Mouse (Mus musculus) myocyte (in vitro differentiated cells): ENCODE data around the gene Ttc21a.

Experiments used
- E2F4 ChIP-seq: IDR thresholded peaks from one replicate; pipeline ENCODE4 v1.6.1; 2011; ENCODE audit warnings: mild to moderate bottlenecking, control low read depth, moderate library complexity; ENCODE audit not compliant: insufficient read depth
- MYOD1 ChIP-seq, 3 experiments: IDR thresholded peaks; one replicate each; pipeline ENCODE4 v1.6.1; 2011; ENCODE audit warnings: control low read depth in 2 of 3, low read depth in 2 of 3, mild to moderate bottlenecking in 2 of 3, moderate library complexity in 1 of 3; ENCODE audit not compliant: insufficient read length in 2 of 3, control insufficient read depth in 1 of 3
- MYOG ChIP-seq, 3 experiments: IDR thresholded peaks; one replicate each; pipeline ENCODE4 v1.6.1; 2011; ENCODE audit warnings: control low read depth in 2 of 3, low read depth in 2 of 3, mild to moderate bottlenecking in 2 of 3; ENCODE audit not compliant: insufficient read length in 2 of 3, control insufficient read depth in 1 of 3, insufficient read depth in 1 of 3
- POLR2A ChIP-seq: IDR thresholded peaks from one replicate; pipeline ENCODE4 v1.6.1; 2011; ENCODE audit warnings: low read depth, mild to moderate bottlenecking, control low read depth, moderate library complexity; ENCODE audit not compliant: insufficient read length
- POLR2AphosphoS2 ChIP-seq: IDR thresholded peaks from one replicate; pipeline ENCODE4 v1.6.1; 2011; ENCODE audit warnings: low read depth, control low read depth; ENCODE audit not compliant: insufficient read length
- REST ChIP-seq: IDR thresholded peaks from one replicate; pipeline ENCODE4 v1.6.1; 2011; ENCODE audit warnings: mild to moderate bottlenecking, control low read depth, moderate library complexity; ENCODE audit not compliant: insufficient read depth, insufficient read length
- SRF ChIP-seq: IDR thresholded peaks from one replicate; pipeline ENCODE4 v1.6.1; 2011; ENCODE audit warnings: low read depth; ENCODE audit not compliant: control insufficient read depth, insufficient read length
- TCF12 ChIP-seq: IDR thresholded peaks from one replicate; pipeline ENCODE4 v1.6.1; 2011; ENCODE audit warnings: mild to moderate bottlenecking, control low read depth; ENCODE audit not compliant: poor library complexity, insufficient read depth, severe bottlenecking
- TCF3 ChIP-seq: IDR thresholded peaks from one replicate; pipeline ENCODE4 v1.6.1; 2011; ENCODE audit warnings: low read depth, control low read depth; ENCODE audit not compliant: insufficient read length

- TF ChIP-seq REST (no peak), TCF12 (no peak), POLR2AphosphoS2 (no peak), TCF3 (no peak), POLR2A (no peak), SRF (no peak), MYOG (IDR thresholded peaks at IDR 0.05; ENCODE audit: control insufficient read depth in 1 of 3, insufficient read depth in 1 of 3, insufficient read length in 2 of 3, low read depth in 2 of 3) (no peak), MYOD1 (IDR thresholded peaks at IDR 0.05; ENCODE audit: control insufficient read depth in 1 of 3, insufficient read length in 2 of 3, low read depth in 2 of 3) (no peak), E2F4 (no peak)
Observed at GRCm38 (mm10) chr9:119950434-119950833, 13.0 kb downstream of the Ttc21a start.
